Mouse (Mus musculus) G1E (cell line): ENCODE measurements around the gene Cacng2.

Experiments used
- CTCF ChIP-seq: IDR thresholded peaks from 2 replicates; pipeline ENCODE4 v1.5.1; 2012; ENCODE audit warnings: low read depth, low read length, inconsistent platforms, mixed read lengths
- TAL1 ChIP-seq: conservative IDR thresholded peaks from 2 replicates; pipeline ENCODE4 v1.6.1; 2012; ENCODE audit warnings: low read depth, low read length, inconsistent platforms, mixed read lengths

GRCm38 (mm10) chr15:77955440-77956403 lies 164.1 kb downstream of the Cacng2 start:
- TF ChIP-seq CTCF (no peak), TAL1 (no peak)
